Mouse (Mus musculus) olfactory bulb, adult 2 months (tissue): ENCODE measurements around the gene Btbd19. TPM values are rescaled to one million over a fixed set of nuclear protein-coding genes. Genes with fewer than 3 reads are reported as not detected.

ENCODE experiments used
- H3K27ac ChIP-seq: fragments of 200-500 bp; 2 replicates; pipeline ENCODE4 v1.5.1; 2012; ENCODE audit warnings: low read depth, low read length; ENCODE audit not compliant: insufficient read depth
- H3K4me1 ChIP-seq: fragments of 200-500 bp; 2 replicates; pipeline ENCODE4 v1.6.1; 2012; ENCODE audit warnings: low read length; ENCODE audit not compliant: control insufficient read depth, insufficient read depth
- H3K4me3 ChIP-seq: fragments of 200-500 bp; 2 replicates; pipeline ENCODE4 v1.5.1; 2012; ENCODE audit warnings: mild to moderate bottlenecking, low read depth, low read length, moderate library complexity; ENCODE audit not compliant: insufficient read depth
- CTCF ChIP-seq: fragments of 200-500 bp; IDR thresholded peaks from 2 replicates; pipeline ENCODE4 v1.5.1; 2012; ENCODE audit warnings: low read depth, mild to moderate bottlenecking, low read length, moderate library complexity; ENCODE audit not compliant: insufficient read depth
- POLR2A ChIP-seq: fragments of 200-500 bp; IDR thresholded peaks from 2 replicates; pipeline ENCODE4 v1.6.1; 2012; ENCODE audit warnings: mild to moderate bottlenecking, low read depth, low read length, moderate library complexity; ENCODE audit not compliant: insufficient read depth
- WGBS: fragments of 180-500 bp; shearing (Covaris S2); methylation state at CpG from one replicate; pipeline ENCODE4 v1.1.7; 2018; 5-methylcytosine and 5-hydroxymethylcytosine counted together
- polyA plus RNA-seq: library from polyadenylated mRNA; stranded (reverse); fragments of >200 nt; gene quantifications from 2 replicates; pipeline ENCODE4 v1.2.4, GENCODE M21; 2012; ENCODE audit warnings: low replicate concordance; ENCODE audit not compliant: missing spikeins, insufficient read depth, insufficient read length

Gene Btbd19
- polyA plus RNA-seq, 1 experiment = not detected

DNA sequence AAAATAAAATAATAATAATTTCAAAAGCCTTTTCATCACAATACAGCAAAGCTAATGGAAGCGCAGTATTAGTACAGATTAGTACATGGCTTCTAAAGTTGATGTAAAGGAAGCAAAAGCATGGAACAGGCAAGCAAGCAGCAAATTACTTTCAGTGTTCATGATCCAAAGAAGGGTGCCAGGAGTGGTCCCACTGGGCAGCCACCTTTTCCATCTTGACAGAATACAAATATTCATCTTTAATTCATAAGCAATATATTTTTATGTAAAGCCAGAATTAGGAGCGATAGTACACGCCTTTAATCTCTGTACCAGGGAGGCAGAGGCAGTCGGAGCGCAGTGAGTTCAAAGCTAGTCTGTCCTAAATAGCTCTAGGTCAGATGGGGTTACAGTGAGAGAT is 5.9 kb downstream of the Btbd19 start:
- Histone ChIP-seq H3K4me3 (no peak overlapping the region), H3K4me1 (peaks cover 9% of the 10 kb centered on the region), H3K27ac (peak overlapping the region; percentile 77)
- TF ChIP-seq CTCF (no peak), POLR2A (no peak)
- WGBS = 68% methylated on average over 5 of the region's 5 CpGs

DNA sequence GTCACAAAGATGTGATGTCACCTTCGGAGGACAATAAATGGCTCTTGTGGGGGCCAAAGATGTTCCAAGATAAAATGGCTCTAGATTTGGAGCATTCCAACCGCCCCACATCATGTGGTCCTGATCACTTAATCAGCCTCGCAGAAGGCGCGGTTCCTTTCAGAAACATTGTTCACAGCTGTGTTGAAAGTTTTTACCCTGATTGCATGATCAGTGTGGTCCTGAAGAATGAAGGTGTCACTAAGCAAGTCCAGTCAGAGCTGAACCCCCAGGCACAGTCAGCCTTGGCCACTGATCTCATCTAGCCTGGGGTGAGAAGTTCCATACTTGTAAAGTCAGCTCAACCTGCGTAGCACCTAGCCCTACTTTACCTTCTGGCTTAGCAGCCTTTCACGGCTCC is 7.6 kb downstream of the Btbd19 start:
- WGBS = 96% methylated on average over 7 of the region's 7 CpGs
- H3K4me1 ChIP-seq = peaks cover 6% of the 10 kb centered on the region
- no peak for TF ChIP-seq CTCF
- no peak for TF ChIP-seq POLR2A
- H3K27ac ChIP-seq = no peak overlapping the region
- no peak overlapping the region for H3K4me3 ChIP-seq

DNA sequence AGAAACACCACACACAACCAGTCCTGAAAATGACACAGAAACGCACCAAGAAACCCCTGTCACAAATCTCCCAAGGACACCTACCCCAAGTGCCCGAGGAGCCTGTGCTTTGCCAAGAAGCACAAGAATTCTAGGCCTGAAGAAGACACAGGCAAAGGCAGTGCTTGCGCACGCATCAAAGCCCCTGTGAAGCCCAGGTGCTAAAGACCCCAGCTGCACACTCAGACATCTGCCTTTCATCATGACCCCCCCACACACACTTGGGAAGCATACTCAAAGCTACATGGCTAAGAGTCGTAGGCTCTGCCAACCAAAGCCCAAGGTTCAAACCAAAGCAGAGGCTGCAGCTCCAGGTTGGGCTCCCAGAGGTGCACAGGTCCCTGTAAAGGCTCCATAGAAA is 9.9 kb downstream of the Btbd19 start:
- 89% methylated on average over 5 of the region's 5 CpGs for WGBS
- Histone ChIP-seq H3K27ac (no peak overlapping the region), H3K4me1 (no peaks in the 10 kb centered on the region), H3K4me3 (no peak overlapping the region)
- TF ChIP-seq CTCF (no peak), POLR2A (no peak)

DNA sequence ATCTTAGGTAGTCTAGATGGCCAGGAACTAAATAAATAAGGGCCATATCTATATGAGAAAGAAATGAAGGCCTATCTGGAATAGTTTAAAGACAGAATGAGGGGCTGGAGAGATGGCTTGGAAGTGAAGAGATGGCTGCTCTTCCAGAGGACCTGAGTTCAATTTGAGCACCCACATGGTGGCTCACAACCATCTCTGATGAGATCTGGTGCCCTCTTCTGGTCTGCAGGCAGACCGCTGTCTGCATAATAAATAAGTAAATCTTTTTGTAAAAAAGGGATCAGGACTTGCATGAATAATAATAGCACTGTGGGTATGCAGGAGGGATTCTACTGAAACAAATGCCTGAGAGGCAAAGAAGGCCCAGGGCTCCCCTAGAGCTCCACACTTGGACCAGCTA is 12.3 kb downstream of the Btbd19 start:
- H3K4me3 ChIP-seq = no peak overlapping the region
- H3K27ac ChIP-seq = no peak overlapping the region
- 94% methylated on average over 1 of the region's 1 CpGs for WGBS
- no peaks in the 10 kb centered on the region for H3K4me1 ChIP-seq
- TF ChIP-seq CTCF (no peak), POLR2A (no peak)

DNA sequence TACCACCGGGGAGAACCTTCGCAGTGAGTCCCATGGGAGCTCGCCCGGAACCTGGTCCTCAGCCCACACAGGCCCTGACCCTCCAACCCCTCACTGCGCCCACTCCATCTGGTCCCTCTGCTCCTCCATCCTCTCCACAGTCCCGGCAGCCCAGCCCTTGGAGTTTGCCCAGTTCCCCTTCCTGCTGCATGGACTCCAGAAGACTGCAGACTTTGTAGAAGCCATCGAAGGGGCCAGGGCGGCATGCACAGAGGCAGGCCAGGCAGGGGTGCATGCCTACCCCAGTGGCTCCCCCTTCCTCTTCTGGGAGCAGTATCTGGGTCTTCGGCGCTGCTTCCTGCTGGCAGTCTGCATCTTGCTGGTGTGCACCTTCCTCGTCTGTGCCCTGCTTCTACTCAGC is 14.5 kb downstream of the Btbd19 start:
- no peak overlapping the region for H3K4me3 ChIP-seq
- TF ChIP-seq POLR2A (no peak), CTCF (no peak)
- H3K4me1 ChIP-seq = no peaks in the 10 kb centered on the region
- 91% methylated on average over 11 of the region's 11 CpGs for WGBS
- no peak overlapping the region for H3K27ac ChIP-seq

DNA sequence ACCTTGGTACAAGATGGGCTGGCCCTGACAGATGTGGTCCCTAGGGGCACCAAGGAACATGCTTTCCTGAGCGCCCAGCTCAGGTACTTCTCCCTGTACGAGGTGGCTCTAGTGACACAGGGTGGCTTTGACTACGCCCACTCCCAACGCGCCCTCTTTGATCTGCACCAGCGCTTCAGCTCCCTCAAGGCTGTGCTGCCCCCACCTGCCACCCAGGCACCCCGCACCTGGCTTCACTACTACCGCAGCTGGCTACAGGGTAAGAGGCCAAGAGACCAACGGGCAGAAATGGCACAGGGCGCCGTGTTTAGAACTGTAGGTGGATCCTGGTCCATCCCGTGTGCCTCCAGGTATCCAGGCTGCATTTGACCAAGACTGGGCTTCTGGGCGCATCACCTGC is 15.3 kb downstream of the Btbd19 start:
- no peaks in the 10 kb centered on the region for H3K4me1 ChIP-seq
- H3K4me3 ChIP-seq = no peak overlapping the region
- H3K27ac ChIP-seq = no peak overlapping the region
- 94% methylated on average over 13 of the region's 13 CpGs for WGBS
- TF ChIP-seq CTCF (no peak), POLR2A (no peak)

DNA sequence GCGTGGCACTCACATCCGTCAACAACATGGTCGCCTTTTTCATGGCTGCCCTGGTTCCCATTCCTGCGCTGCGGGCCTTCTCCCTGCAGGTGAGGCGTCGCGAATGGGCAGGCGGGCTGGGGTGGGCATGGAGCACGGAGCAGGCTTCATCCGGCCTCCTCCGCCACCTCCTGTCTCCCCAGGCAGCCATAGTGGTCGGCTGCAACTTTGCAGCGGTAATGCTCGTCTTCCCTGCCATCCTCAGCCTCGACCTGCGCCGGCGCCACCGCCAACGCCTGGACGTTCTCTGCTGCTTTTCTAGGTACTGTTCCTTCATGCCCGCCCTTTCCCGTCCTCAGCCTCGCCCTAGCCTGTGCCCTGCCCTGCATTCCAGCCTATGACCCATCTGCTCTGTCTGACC is 16.2 kb downstream of the Btbd19 start:
- WGBS = 94% methylated on average over 25 of the region's 25 CpGs
- H3K27ac ChIP-seq = no peak overlapping the region
- H3K4me1 ChIP-seq = no peaks in the 10 kb centered on the region
- no peak for TF ChIP-seq CTCF
- no peak for TF ChIP-seq POLR2A
- H3K4me3 ChIP-seq = no peak overlapping the region

DNA sequence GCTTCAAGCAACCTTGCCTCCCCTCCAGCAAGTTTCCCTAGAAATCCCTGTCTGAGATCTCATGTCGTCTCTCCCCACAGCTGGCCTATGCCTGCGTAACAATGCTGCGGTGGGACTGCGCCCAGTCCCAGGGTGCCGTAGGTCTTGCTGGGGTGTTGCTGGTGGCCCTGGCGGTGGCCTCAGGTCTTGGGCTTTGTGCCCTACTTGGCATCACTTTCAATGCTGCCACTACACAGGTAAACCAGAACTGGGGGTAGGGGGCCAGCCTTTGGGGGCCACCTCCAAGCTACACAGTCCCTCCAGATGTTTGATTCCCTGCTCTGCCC is 17.0 kb downstream of the Btbd19 start:
- WGBS = 96% methylated on average over 6 of the region's 6 CpGs
- TF ChIP-seq POLR2A (no peak), CTCF (no peak)
- H3K4me1 ChIP-seq = no peaks in the 10 kb centered on the region
- H3K27ac ChIP-seq = no peak overlapping the region
- no peak overlapping the region for H3K4me3 ChIP-seq

DNA sequence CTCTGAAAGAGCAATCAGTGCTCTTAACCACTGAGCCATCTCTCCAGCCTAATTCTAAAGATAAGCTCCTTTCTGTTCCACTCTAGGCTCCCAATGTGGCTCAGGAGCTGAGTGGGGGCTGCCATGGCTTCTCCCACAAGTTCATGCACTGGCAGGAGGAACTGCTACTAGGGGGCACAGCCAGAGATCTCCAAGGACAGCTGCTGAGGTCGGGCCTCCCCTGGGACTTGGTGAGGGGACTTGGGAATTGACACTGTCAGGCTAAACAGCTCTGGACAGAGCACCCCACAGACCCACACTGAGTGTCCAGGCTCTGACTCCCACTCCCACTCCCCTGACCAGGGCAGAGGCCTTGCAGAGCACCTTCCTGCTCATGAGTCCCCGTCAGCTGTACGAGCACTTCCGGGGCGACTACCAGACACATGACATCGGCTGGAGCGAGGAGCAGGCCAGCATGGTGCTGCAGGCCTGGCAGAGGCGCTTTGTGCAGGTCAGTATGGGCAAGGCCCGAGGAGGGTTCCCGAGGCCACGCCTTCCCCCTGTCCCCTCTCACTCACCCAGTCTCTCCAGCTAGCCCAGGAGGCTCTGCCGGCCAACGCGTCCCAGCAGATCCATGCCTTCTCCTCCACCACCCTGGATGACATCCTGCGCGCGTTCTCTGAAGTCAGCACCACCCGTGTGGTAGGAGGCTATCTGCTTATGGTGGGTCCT is 17.6 kb downstream of the Btbd19 start:
- 92% methylated on average over 18 of the region's 18 CpGs for WGBS
- TF ChIP-seq POLR2A (no peak), CTCF (no peak)
- H3K4me1 ChIP-seq = no peaks in the 10 kb centered on the region

DNA sequence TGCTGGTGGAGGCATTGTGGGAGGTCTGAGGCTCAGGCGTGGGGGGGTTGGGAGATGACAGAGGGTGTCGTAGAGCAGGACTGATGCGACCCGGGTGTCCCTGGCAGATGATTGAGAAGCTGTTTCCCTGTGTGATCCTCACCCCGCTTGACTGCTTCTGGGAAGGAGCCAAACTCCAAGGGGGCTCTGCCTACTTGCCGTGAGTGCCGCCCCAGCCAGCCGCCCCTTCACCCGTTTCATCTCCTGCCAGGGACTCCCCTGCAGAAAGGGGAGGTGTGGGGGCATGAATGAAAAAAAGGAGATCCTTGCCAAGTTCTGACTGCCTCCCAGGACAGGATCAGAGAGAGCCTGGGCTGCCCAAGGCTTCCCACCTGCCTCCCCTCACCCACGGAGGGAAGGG is 20.4 kb downstream of the Btbd19 start:
- 39% methylated on average over 10 of the region's 10 CpGs for WGBS
- no peak for TF ChIP-seq POLR2A
- TF ChIP-seq CTCF = no peak
- H3K4me1 ChIP-seq = no peaks in the 10 kb centered on the region

More for the DNA sequence above, 17.6 kb downstream of the Btbd19 start:
- Histone ChIP-seq H3K27ac (no peak overlapping the region), H3K4me3 (no peak overlapping the region)

More for the DNA sequence above, 20.4 kb downstream of the Btbd19 start:
- no peak overlapping the region for H3K27ac ChIP-seq
- H3K4me3 ChIP-seq = no peak overlapping the region
